Mouse (Mus musculus): ENCODE measurements around the gene Upk3bl.

- no peak for TF ChIP-seq EP300 (IDR thresholded peaks at IDR 0.05)
- no peak for TF ChIP-seq CTCF (IDR thresholded peaks at IDR 0.05)
These were observed 38.7 kb upstream of the Upk3bl start for GRCm38 (mm10) chr5:136015586-136015985.

Data from lung, postnatal 0 days (tissue).